Mouse (Mus musculus) spleen, embryonic (tissue): ENCODE data around the gene Eif4g3.

Experiments used
- CTCF ChIA-PET: fragments of 350-600 bp; sonication (Branson Sonifier 250); formaldehyde crosslinking; loops from one replicate; lab custom pipeline; 2022; lab: Charles Lee

Gene Eif4g3

DNA sequence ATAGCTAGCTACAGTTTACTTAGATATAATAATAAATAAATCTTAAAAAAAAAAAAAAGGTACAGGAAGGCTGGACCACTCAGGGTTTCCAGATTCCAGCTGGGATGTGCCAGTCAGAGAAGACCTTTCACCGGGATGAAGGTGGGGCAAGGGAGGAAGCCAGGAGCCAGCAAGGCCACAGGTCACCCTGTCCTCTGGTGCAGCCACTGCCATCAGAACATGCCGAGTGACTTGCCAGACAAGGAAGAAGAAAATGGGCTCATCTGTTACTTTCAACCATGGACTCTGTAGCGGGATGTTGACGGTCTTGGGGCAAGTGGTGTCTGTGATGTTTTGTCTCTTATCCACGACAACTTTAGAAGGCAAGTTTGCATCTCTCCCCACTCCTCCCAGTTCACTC, 8.1 kb upstream of the Eif4g3 start:
- CTCF ChIA-PET: no interaction called here

DNA sequence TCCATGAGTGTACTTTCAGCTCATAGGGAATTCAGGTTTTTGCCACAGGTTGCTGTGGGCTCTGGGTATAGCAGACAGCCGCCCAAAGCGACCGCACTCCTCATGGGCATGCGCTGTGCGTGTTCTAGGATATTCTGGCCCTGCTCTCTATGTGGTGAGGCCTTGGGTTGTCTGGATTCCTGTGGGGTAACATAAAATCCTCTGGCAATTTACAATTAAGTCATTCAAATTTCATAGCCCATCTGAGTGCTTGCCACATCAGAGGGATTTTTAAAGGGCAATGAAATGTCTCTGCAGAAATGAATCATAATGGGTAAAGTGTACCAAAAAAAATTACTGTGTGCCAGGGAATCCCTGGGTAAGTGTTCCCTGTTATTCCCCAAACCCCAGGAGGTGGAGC, 3.4 kb upstream of the Eif4g3 start:
- CTCF ChIA-PET: no interaction called here

DNA sequence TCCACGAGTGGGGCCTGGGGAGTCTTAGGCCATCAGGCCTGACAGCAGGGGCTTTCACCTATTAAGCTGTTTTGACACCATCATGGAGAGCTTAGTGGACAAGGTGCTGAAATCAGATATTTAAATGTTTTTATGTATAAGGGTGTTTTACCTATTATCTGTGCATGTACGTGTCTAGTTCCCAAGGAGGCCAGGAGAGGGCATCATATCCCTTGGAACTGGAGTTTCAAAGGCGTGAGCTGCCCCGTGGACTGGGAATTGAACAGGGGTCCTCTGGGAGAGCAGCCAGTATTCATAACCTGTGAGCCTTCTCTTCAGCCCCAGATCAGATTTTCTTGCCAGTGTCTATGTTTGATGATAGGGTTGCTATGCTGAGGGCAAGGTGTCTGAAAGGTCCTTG, 2.4 kb upstream of the Eif4g3 start:
- CTCF ChIA-PET: interaction anchor here (0.6 kb wide), 1 partner anchor 1626 kb away, joined by 5 read pairs; no protein-coding TSS in a partner anchor

DNA sequence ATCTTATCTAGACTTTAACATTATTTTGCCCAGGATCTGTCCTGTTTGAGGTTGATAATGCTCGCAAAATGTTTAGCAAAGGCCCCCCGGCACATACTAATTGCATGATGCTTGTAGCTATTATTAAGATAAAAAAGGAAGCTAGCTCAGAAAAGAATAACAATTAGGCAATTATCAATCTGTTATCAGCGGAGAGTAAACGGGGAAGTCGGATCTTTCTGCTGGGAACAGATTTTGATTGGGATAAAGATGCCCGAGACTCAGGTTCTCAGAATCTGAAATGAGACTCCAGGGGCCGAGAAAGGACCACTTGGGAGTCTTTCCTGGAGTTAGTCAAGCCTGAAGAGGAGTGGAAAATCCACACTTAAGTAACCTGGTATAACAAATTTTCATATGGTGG, 1.6 kb upstream of the Eif4g3 start:
- CTCF ChIA-PET: interaction anchor here (0.6 kb wide), 3 partner anchors 85 to 476 kb away, joined by 3 to 5 read pairs (median 3); no protein-coding TSS in a partner anchor

DNA sequence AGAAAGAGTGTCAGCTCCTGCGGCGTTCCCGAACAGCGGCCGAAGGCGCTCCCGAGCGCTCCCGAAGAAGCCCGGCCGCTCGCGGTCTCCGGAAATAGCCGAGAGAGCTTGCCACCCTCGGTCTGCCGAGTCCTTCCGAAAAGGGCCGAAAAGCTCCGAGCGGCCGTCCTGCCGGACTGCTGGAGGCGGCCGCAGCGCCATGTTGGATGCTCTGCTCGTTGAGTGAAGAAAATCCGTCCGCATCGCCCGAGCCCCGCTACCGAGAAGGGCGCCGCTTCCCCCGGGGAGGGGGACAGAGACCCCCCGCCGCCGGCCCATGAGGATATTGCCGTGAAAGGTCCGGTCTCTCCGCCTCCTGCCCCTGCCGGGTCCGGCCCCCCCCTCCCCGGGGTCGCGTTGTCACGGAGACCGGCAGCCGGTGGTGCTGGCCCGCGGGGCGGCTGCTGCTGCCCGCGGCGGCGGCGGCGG, 503 bp downstream of the Eif4g3 start:
- CTCF ChIA-PET: no interaction called here

DNA sequence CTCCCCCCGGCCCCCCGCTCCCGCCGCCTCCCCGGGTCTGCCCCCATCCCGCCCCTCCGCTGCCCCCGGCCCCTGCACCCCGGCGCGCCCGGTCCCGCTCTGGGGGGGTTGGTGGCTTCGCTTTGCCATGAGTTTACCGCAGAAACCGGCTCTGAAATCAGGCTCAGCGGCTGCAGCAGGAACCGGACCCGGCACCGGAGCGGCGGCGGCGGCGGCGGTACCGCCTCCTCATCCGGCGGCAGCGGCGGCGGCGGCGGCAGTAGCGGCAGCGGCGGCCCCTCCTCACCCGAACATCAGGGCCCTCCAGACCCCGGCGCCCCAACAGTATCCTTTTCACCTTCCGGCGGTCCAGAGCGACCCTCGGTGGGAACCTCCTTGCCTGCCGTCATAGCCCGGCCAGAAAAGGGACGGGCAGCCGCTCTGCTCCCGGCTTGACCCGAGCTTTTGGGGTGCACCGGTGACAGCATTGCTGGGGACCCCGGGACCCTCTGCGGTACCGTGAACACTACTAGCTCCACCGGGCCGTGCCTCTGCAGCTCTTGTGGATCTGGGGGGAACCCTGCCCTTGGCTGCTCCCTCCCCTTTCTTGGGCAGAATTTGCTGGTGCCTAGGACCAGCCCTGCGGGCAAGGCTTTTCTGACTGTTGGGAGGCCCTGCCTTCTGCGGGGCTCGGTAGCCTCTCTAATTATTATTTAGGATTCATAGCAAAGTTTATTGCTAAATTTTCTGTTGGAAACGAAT, 1.2 kb downstream of the Eif4g3 start:
- CTCF ChIA-PET: interaction anchor here (0.6 kb wide), 1 partner anchor 98 kb away, joined by 5 read pairs; no protein-coding TSS in a partner anchor

DNA sequence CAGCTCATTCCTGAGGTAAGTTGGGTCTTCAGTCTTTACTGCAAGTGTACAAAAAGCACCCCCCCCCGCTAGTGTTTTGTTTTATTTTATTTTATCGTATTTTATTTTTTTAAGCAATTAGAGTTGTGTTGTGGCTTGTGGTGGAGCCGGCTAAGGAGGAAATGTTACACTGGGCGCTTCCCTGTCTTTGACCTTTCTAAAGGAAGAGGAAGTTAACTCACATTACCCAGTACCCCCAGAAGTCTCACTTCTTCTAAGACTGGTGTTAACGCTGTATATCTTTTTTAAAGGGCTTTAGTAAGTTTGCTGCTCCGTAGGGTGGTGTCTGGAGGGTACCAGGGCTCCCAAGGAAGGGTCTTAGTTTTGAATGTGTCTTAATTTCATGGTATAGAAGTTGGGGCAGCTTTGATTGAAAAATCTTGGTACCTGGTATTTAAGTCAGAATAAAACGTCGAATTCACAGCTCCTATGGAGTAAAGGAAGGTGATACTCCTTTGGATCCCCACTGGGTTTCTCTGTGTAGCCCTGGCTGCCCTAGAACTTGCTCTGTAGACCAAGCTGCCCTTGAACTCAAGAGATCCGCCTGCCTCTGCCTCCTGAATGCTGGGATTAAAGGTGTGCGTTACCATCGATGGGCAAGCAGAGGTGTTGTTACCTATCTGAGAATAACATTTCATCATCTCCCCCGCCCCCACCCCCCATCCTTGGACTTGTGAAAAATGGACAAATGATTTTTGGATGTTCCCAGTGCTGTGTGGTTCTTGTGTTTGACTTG, 1.9 kb downstream of the Eif4g3 start:
- CTCF ChIA-PET: interaction anchor here (0.6 kb wide), 1 partner anchor 97 kb away, joined by 5 read pairs; no protein-coding TSS in a partner anchor

DNA sequence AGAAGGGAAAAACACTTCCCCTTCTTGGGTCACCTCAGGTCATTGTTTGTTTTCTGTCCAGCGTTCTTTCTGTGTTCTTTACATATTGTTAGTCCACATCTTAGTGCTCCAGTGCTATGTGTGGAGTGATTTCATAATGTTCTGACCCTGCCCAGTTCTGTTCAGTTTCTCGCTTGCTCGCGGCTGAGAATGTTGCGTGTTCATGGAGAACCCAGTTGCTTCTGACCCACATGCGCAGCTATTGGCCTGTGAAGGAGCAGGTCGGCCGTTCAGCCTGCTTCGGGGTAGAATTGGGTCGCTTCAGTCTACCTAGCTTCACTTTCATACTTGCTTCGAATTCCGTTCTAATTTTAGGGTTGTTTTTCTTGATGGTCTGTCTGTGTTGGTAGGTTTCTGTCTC, 2.6 kb downstream of the Eif4g3 start:
- CTCF ChIA-PET: no interaction called here

DNA sequence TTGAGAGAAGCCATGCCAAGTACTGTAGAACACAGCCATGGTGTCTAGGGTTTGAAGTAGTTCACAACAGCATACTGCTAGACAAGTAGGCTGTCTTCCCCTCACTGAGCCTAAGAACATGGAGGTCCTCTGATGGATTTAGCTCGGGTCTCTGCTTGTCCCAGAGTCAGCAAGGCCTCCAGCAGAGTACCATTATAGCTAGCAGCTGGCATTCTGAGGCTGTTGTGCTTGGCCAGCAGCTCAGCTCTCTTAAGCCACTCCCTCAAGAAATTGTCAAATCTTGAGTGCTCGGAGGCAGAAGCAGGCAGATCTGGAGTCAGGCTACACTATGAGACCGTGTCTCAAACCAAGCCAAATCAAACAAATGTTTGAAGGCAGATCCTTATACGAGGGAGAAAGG, 5.4 kb downstream of the Eif4g3 start:
- CTCF ChIA-PET: no interaction called here

DNA sequence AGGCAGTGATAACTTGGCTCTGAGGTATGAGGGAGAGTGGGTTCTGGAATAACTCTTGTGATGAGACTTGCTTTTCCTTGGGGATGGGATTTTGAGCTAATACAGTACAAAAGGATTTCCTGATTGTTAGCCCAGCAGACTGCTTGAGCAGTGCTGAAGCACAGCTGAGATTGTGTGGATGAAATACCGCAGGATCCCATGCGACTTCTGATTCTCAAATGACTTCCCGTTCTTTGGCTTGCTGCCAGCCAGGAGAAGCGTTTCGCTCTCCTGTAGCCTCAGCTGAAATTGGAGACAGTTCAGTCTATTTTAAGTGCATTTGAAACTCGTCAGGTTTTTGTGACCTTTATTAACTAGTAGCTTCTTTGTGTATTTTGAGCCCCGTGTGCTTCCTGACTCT, 7.9 kb downstream of the Eif4g3 start:
- CTCF ChIA-PET: no interaction called here

DNA sequence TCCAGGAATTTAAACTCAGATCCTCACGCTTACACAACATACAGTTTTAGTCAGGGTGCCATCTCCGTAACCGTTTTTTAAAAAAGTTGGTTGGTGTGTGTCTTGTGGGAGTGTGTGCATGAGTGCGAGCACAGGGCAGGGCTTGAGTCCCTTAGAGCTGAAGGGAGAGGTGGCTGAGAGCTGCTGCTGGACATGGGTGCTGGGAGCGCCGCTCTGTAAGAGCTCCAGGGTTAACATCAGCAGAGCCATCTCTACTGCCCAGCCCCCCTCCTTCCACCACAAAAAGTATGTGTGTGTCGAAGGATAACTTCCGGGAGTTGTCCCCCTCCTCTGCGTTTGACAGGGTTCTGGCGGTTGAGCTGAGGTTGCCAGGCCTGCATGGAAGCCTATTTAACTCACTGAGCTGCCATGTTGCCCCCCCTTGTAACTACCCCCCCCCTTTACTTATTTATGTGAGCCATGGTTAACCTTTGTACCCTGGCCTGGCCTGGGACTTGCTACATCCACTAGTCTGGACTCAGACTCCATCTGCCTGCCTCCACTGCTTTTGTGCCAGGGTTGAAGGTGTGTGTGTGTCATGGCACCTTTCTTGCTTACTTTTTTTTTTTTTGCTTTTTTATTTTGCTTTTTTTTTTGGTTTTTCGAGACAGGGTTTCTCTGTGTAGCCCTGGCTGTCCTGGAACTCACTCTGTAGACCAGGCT, 11.2 kb downstream of the Eif4g3 start:
- CTCF ChIA-PET: no interaction called here

DNA sequence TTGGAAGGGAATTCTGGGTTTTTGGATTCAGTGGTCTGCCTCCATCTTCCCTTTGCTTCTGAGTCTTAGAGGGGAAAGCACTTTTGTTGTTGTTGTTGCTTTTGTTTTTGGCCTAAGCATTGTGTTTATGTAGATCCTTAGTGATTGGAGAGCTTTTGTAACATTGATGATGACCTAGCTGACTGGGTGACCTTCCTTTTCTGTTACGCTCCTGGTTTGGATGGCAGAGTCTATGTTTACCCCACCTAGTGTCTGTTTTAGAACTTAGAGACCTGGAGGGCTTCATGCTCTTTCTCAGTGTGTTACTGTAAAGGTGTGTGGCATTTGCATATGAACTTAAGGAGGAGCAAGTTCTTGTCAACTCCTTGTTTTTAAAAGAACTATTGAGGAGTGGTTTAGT, 13.0 kb downstream of the Eif4g3 start:
- CTCF ChIA-PET: no interaction called here

DNA sequence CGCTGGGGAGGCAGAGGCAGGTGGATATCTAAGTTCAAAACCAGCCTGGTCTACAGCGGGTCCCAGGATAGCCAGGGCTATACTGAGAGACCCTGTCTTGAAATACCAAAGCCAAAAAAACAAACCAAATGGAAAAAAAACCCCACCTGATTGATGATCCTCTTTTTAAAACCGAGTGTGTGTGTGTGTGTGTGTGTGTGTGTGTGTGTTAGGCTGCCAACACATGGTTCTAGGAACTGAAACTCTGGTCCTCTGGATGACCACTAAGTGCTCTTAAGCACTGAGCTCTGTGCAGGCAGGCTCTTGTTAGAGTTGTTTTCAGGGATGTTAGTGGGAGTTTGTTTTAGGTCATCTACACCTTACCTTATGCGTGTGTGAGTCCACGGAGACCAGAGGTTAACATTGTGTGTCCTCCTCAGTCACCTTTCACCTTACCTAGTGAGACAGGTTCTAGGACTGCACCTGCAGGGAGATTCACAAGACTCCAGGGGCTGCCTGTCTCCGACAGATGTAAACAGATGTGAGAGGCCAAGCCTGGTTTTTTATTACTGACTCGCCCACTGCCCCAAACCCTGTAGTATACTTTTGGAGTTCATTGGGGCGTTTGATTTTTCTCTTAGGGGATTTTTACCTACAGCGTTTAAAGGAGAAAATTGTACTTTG, 14.3 kb downstream of the Eif4g3 start:
- CTCF ChIA-PET: no interaction called here

DNA sequence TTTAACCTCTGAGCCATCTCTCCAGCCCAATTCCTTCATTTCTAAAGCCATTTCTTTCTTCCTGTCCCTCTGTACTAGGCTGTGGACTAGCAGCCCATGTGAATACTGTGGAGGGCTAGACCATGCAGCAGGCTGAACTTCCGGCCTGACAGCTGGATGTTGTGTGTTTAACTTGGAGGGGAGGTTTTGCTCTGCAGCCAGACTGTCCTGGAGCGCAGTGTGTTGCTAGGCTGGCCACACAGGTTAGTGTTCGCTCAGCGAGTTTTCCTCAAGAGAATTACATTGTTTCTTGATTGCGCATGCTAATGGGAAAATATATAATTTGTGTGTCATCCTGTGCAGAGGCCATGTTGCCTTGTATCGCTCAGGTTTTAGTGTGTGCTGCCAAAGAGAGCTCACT, 15.8 kb downstream of the Eif4g3 start:
- CTCF ChIA-PET: no interaction called here

DNA sequence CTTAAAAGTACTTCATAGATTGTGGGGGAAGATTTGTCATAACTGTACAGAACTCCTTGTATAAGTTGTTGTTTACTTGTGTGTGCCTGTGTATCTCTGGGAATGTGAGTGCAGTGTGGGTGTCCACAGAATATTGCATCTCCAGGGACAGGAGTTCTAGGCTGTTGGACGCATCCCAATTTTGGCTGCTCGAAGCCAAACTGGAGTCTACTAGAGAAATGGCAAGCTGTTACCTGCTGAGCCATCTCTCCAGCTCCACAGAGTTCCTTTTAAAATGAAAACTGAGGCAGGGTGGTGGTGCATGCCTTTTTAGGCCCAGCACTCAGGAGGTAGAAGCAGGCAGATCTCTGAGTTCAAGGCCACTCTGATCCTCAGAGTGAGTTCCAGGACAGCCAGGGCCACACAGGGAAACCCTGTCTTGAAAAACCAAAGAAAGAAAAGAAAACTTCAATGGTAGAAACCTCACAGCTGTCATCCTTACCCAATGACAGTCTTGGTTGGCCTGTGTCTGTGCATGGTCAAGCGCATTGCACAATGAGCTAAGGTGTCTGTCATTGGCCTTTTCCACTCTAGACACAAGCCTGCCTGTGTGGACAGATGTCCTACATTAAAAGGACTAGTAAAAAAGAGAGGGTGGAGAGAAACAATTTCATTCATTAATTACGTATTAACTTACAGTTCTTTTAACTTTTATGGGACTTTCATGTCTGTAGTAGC, 17.1 kb downstream of the Eif4g3 start:
- CTCF ChIA-PET: no interaction called here

DNA sequence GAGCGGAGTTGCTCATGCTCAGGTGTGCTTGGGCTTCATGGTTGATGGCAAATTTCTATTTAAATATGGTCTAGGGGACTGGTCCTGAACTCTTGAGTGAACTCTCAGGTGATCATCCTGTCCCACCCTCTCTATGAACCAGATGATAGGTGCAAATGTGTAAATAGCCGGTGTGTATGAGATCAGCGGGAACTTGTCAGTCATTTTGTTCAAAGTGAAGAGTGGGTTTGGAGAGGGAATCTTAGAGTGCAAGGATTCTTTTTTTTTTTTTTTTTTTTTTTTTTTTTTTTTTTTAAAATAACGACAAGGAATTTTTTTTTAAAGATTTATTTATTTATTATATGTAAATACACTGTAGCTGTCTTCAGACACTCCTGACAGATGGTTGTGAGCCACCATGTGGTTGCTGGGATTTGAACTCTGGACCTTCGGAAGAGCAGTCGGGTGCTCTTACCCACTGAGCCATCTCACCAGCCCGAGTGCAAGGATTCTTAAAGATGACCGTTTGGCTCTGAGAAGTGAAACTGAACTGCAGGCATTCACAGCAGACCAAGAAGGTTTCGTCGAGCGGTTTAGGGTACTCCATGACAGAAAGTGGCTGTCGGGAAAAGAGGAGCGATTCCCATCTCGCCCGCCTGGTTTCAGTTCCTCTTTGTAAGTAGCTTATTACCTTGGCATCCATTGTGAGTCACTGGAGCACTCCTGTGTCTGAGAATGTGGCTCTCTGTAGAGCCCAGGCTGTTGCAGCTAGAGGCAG, 21.1 kb downstream of the Eif4g3 start:
- CTCF ChIA-PET: no interaction called here

DNA sequence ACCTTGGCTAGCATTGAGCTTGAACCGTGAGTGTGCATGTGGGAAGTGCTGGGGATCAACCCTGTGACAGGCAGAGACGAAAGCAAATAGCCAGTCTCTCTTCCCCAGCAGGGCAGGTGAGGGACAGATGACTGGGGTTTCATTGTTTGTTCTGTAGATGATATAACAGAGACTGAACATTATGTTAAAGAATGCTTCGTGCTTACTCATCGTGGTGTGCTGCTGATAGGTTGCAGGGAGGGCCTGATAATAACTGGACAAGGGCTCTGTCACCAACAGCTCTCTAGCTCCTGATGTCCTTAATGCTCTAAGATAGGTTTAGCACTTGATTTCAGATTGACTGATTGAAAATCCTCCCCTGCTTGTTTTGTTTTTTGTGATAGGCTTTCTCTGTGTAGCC, 23.1 kb downstream of the Eif4g3 start:
- CTCF ChIA-PET: no interaction called here

DNA sequence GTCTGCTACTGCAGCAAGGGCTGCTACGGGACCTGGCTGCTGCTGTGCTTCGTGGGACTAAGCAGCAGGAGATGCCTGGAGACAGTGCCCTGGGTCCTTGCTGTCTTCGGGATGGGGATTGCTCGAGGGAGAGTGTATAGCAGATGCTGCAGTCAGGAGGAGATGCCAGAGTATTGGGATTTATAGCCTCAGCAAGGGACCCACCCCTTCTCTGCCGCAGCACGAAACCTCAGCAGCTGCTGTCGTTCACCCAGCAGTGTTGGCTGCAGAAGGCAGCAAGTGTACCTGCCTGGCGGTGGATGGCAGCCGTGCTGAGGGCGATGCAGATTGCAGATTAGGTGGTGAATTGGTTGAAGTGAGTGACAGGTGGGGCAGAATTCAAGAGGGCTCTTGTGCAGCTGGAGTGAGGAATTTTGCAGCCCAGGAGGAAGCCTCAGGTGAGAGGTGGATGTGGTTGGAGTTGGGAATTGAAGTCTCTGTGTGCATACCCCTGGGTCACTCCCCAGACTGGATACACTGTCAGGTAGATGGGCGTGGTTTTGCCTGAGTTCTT, 24.3 kb downstream of the Eif4g3 start:
- CTCF ChIA-PET: interaction anchor here (0.6 kb wide), 1 partner anchor 71 kb away, joined by 3 read pairs; no protein-coding TSS in a partner anchor

DNA sequence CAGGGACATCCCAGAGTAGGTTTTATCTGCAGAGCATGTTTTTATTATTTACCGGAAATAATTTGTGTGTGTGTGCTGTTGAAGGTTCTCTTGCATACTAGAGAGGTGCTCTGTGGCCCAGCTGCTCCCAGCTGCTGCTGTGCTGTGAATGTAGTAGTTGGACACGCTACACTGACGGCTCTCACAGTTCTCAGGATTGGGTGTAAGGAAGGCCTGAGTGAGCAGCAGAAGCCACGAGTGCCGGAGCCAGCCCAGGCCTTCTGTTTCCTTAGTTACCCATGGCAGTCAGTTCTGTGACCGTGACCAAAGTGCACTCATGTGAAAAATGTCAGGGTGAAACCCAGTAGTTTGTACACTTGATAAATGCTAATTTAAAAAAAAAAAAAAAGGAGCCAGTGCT, 25.2 kb downstream of the Eif4g3 start:
- CTCF ChIA-PET: interaction anchor here (0.7 kb wide), 1 partner anchor 165 kb away, joined by 3 read pairs; no protein-coding TSS in a partner anchor

DNA sequence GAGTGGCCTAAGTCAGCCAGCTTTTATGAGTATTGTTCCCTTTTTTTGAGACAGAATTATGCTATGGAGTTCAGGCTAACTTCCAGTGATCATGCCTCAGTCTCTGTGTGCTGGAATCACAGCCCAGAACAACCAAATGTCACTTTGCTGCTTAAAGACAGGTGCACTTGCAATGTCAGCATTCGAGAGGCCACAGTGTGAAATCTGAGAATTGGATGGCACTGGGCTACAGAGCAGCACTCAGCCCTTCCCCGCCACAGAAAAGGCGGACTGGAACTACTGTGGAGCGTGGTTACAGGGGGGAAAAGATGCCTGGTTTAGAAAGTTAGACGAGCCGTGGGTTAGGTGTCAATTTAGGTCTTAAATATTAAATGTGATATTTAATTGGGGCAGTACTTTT, 27.4 kb downstream of the Eif4g3 start:
- CTCF ChIA-PET: interaction anchor here (1.0 kb wide), 1 partner anchor 21 kb away, joined by 3 read pairs; no protein-coding TSS in a partner anchor
